Comparison of ENCODE assay signal across 12 mouse cellular contexts in genomic region chr7:63743116-63743515, GRCm38 (mm10).
"Had no signal": no experiment of that assay in that cellular context is flagged by ENCODE, and none has a peak within 500 bp of the region (broad histone marks: within the 10 kb centered on the region; RNA-seq: fewer than 3 reads in every experiment).

No protein-coding gene starts in this region.

- DNase-seq: retina, postnatal 1 day; right cerebral cortex, adult 18-20 months; right cerebral cortex, postnatal 14 days; right cerebral cortex, postnatal 25 days; right cerebral cortex, postnatal 4 days; spleen, adult 18-20 months; thymus, adult 18-20 months; thymus, adult 2 months; thymus, postnatal 14 days; thymus, postnatal 25 days; thymus, postnatal 36 days; thymus, postnatal 4 days had no signal
